Mouse (Mus musculus) 3T3-L1 (cell line): ENCODE measurements around the gene Atg9b.
A peak's percentile ranks its signal among the peaks of the same experiment; 100 is the strongest.

Experiments
- DNase-seq: peaks from one replicate; pipeline ENCODE4 v3.0.0-alpha.2; 2015; ENCODE audit warnings: low read depth, low spot score

Gene Atg9b

GRCm38 (mm10) chr5:24381988-24382387, 10.0 kb downstream of the Atg9b start:
- no peak for DNase-seq

- no peak for DNase-seq
Observed at GRCm38 (mm10) chr5:24381486-24381885, 10.5 kb downstream of the Atg9b start.

GRCm38 (mm10) chr5:24380499-24380898, 11.4 kb downstream of the Atg9b start:
- DNase-seq = no peak

- DNase-seq = no peak
Observed at GRCm38 (mm10) chr5:24379501-24379900, 12.4 kb downstream of the Atg9b start.

- DNase-seq = no peak
Observed at GRCm38 (mm10) chr5:24378700-24379099, 13.2 kb downstream of the Atg9b start.

- peak; percentile 74 for DNase-seq
Observed at GRCm38 (mm10) chr5:24374666-24375328, 17.1 kb downstream of the Atg9b start.

- peak; percentile 73 for DNase-seq
Observed at GRCm38 (mm10) chr5:24374216-24374615, 17.7 kb downstream of the Atg9b start.

- DNase-seq = no peak
Observed at GRCm38 (mm10) chr5:24373807-24374206, 18.1 kb downstream of the Atg9b start.

GRCm38 (mm10) chr5:24369767-24370166, 22.2 kb downstream of the Atg9b start:
- no peak for DNase-seq

- no peak for DNase-seq
Observed at GRCm38 (mm10) chr5:24366426-24366825, 25.5 kb downstream of the Atg9b start.

- no peak for DNase-seq
Observed at GRCm38 (mm10) chr5:24365528-24365927, 26.4 kb downstream of the Atg9b start.

GRCm38 (mm10) chr5:24364963-24365362, 27.0 kb downstream of the Atg9b start:
- no peak for DNase-seq

- no peak for DNase-seq
Observed at GRCm38 (mm10) chr5:24364508-24364907, 27.4 kb downstream of the Atg9b start, which contains the start of gene Nos3. Nos3 (plus strand) TSS chr5:24364810.

- DNase-seq = no peak
Observed at GRCm38 (mm10) chr5:24364061-24364460, 27.9 kb downstream of the Atg9b start.

- no peak for DNase-seq
Observed at GRCm38 (mm10) chr5:24363467-24363866, 28.5 kb downstream of the Atg9b start.

GRCm38 (mm10) chr5:24360792-24361454, 31.0 kb downstream of the Atg9b start:
- peak; percentile 92 for DNase-seq

- peak; percentile 92 for DNase-seq
Observed at GRCm38 (mm10) chr5:24357461-24357860, 34.5 kb downstream of the Atg9b start.

GRCm38 (mm10) chr5:24356764-24357163, 35.2 kb downstream of the Atg9b start:
- DNase-seq = no peak

GRCm38 (mm10) chr5:24353327-24353726, 38.6 kb downstream of the Atg9b start:
- no peak for DNase-seq

- DNase-seq = no peak
Observed at GRCm38 (mm10) chr5:24352251-24352859, 39.6 kb downstream of the Atg9b start.

- DNase-seq = no peak
Observed at GRCm38 (mm10) chr5:24351701-24352171, 40.2 kb downstream of the Atg9b start.

GRCm38 (mm10) chr5:24351278-24351677, 40.7 kb downstream of the Atg9b start, which contains the start of gene Kcnh2:
Kcnh2 (minus strand) TSS chr5:24351604.
- no peak for DNase-seq
